Mouse (Mus musculus) thymus, adult 18-20 months (tissue): ENCODE data around the gene Rnf167.

Experiments
- DNase-seq, 2 experiments: peaks; one replicate each; pipeline ENCODE4 v3.0.0; 2022; ENCODE audit warnings: mixed read lengths in 2 of 2

The Rnf167 gene

GRCm38 (mm10) chr11:70646691-70647650, at the start of gene Rnf167, which contains the start of gene Slc25a11:
Gene Rnf167 (plus strand): TSS chr11:70647235.
Gene Slc25a11 (minus strand): TSS chr11:70647479.
- DNase-seq, result peak; percentile 95 to 97

DNA sequence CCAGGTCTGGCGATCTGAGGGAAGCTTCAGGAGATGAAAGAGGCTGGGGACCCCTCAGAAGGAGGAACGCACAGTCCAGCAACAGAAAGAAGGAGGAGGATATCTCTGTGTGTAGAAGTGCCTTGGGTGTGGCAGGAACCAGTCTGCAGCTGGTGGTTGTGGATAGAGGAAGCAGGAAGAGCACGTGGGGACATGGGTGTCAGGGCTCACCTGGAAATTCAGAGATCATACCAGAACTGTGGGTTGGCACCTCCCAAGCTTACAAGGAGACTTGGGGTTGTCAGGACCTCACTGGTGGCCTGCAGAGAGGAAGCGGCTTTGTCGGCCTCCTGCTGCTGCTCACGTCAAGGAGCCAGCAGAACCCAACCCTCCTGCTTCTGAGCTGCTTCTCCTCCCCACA, 49.7 kb upstream of the Rnf167 start:
- no peak for DNase-seq

DNA sequence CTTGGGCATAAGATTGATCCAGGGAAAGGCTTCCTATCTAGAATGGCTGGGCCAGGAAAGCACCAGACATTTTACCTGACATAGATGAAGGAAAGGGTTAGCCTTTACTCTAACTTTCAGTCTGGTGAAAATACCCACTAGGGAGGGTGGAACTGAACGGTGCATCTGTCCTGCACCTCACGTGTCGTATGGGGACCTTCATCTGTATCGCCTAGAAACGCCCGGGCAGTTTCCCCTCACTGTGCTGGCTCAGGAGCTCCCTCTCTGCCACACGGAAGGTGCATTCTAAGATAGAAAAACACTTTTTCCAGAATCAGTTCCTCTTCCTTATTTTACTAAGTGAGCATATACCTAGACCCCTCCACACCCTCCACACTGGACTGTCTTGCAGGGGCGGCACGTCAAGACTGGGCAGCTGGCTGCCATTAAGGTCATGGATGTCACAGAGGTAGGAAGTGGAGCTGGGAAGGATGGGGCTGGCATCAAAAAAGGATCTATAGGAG, 48.5 kb upstream of the Rnf167 start:
- no peak for DNase-seq

GRCm38 (mm10) chr11:70605024-70605566, 41.9 kb upstream of the Rnf167 start:
- peak; percentile 35 to 52 for DNase-seq

- DNase-seq, result no peak
These were observed 40.3 kb upstream of the Rnf167 start for GRCm38 (mm10) chr11:70606717-70607116.

DNA sequence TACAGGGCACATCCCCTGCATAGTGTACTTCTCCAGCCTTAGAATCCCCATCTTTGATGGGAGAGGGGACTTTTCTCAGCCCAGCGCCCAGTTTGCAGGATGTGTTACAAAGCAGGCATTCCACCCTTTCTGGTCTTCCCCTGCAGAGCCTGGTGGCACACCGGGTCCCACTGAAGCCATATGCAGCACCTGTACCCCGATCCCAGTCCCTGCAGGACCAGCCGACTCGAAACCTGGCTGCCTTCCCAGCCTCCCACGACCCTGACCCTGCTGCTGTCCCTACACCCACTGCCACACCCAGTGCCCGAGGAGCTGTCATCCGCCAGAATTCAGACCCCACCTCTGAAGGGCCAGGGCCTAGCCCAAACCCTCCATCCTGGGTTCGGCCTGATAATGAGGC, 39.4 kb upstream of the Rnf167 start:
- DNase-seq, result no peak

GRCm38 (mm10) chr11:70608381-70609066, 38.5 kb upstream of the Rnf167 start:
- DNase-seq, result no peak

DNA sequence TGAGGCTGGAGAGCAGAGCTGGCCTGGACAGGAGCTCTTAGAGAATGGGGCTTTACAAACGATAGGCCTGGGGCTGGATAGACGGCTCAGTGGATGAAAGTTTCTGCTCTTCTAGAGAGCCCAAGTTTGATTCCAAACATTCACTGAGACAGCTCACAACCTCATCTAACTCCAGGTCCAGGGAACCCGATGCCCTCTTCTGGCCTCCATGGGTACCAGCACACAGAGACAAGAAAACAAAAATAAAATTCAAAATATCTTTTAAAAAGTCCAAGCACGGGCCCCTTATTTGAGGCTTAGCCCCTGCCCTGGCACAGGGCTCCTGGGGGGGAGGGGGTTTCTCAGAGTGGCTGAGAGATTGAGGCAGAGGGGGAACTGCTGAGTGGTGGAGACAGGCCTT, 36.3 kb upstream of the Rnf167 start:
- no peak for DNase-seq

DNA sequence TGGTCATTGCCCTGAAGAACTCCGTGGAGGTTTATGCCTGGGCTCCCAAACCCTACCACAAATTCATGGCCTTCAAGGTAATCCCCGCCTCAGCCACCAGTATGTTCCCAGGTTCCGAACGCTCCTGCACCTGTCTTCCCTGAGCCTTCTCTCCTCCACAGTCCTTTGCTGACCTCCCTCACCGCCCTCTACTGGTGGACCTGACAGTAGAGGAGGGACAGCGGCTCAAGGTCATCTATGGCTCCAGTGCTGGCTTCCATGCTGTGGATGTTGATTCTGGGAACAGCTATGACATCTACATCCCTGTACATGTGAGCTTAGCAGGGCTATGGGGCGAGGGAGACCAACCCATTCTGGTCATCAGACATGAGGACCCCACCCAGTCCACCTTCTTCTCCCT, 34.5 kb upstream of the Rnf167 start:
- no peak for DNase-seq

GRCm38 (mm10) chr11:70615074-70615473, 32.0 kb upstream of the Rnf167 start:
- DNase-seq, result peak; percentile 70 to 76

GRCm38 (mm10) chr11:70615516-70616093, 31.4 kb upstream of the Rnf167 start, which contains the start of gene 4930544D05Rik:
Gene 4930544D05Rik (plus strand): TSS chr11:70615848.
- DNase-seq, result no peak

DNA sequence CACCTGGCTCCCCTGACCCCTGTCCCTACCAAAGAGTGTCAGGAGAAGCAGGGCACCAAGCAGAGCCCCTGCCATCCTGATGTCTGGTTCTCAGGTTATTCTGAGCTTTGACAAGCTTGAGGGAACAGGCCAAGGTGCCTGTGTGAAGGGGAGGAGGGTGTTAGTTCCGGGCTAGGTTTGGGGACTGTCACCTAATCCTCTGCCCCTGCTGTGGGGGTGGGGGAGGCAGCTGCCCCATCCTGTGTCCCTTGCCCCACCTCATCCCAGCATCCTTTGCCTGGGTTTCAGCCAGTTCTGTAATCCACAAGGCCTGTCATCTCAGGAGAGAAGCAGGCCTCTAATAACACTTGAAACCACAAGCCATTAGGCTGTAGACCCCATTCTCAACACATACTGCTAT, 27.9 kb upstream of the Rnf167 start, which contains the start of gene Chrne:
TSS of gene Chrne (minus strand) at position 116 of the 400 bp plus-strand sequence.
- no peak for DNase-seq

- no peak for DNase-seq
These were observed 24.8 kb upstream of the Rnf167 start for GRCm38 (mm10) chr11:70621972-70622814.

DNA sequence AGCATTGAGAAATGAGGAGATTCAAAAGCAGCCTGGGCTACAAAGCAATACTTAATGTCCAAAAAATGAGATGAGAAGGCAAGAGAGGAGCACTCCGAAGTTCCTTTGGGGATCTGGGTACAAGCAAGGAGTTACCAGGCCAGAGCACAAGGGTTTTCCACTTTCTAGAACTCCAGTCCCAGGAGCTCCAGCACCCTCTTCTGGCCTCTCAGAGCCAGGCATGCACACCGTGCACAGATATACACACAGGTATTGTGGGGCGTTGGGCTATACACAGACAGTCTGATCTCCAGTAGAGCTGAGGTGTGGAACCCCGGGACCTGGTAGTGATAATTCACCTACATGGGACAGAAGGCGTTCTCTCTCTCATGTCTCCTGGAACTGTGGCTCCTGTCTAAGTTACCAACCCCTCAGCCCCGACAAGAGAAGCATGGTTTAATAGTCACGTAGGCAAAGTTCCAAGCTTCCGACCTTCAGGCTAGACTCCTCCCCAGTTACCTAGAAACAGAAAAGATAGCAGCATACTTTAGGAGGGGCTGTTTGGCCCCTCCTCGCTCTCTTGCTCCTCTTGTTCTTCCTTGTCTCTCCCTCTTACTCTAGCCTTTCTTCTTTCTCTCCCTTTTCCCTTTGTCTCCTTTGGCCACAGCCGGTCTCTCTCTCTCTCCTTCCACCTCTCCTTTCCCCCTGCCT, 23.8 kb upstream of the Rnf167 start:
- no peak for DNase-seq

DNA sequence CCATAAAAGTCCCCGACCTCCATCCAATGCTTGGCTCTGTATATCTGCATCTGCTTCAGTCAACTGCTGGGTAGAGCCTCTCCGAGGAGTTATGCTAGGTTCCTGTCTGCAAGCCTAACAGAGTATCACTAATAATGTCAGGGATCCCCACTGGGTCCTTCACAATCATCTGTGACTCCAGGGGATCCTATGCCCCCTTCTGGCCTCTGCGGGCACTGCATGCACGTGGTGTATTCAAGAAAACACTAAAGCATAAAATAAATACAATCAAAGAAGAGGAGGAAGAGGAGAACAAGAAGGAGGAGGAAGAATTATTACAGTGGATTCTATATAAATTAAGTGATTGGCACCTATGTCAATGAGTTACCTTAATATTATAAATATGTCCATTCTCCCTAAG, 21.6 kb upstream of the Rnf167 start:
- DNase-seq, result no peak

DNA sequence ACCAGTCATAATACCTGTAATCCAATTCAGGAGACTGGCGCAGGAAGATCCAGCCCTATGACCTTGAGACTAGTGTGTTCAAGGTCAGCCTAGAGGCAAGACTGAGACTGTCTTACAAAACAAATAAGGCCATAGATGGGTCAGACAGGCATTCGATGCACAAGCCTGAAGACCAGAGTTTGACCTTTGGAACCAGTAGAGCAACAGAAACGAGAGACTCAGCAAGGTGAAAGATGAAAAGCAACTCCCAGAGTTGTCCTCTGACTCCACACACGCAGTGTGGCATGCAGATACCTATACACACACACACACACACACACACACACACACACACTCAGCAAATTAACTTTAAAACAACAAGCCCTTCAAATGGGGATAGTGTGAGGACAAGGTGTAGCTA, 20.2 kb upstream of the Rnf167 start:
- no peak for DNase-seq

GRCm38 (mm10) chr11:70628431-70628830, 18.6 kb upstream of the Rnf167 start:
- no peak for DNase-seq

GRCm38 (mm10) chr11:70629557-70629956, 17.5 kb upstream of the Rnf167 start:
- DNase-seq, result no peak

GRCm38 (mm10) chr11:70630129-70630528, 16.9 kb upstream of the Rnf167 start:
- DNase-seq, result no peak

- DNase-seq, result no peak
These were observed 11.4 kb upstream of the Rnf167 start for GRCm38 (mm10) chr11:70635601-70636000.

GRCm38 (mm10) chr11:70637764-70638163, 9.3 kb upstream of the Rnf167 start:
- DNase-seq, result no peak
